Mouse (Mus musculus): Measurements from ENCODE around the gene Cox11. TPM values are rescaled to one million over a fixed set of nuclear protein-coding genes. Genes with fewer than 3 reads are reported as not detected.

Cox11 gene
- polyA plus RNA-seq, 1 experiment: 9.5 TPM

DNA sequence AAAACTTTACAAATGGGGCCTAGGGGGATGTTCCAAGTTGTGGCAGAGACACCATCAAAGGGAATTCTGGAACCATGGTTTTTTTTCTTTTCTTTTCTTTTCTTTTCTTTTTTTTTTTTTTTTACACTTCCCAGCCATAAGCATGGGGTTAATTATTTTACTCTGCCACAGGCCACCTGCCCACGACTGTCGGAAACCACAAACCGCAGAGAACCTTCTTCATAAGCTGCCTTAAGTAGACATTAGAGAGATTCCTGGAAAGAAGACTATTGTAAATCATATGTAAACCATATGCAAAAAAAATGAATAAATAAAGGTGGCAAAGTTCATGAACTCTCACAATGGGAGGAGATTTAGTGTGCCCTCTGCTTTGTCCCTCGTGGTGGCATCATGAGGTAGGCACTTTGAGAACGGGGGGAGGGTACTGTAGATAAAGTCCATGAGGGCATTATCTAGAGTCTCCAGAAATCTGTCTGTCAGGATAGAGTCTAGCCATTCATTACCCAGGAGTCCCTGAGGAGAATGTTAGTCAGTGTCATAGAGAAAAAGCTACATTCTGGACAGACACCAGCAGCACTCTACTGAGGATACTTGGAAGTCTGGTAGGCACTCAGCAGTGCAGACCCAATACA, 37.6 kb downstream of the Cox11 start:
- no peaks in the 10 kb centered on the region for H3K27me3 ChIP-seq (ENCODE audit: control insufficient read depth, insufficient read depth, low read length)
- WGBS: 14% methylated on average over 5 of the region's 5 CpGs
- H3K4me1 ChIP-seq (ENCODE audit: control insufficient read depth, insufficient read depth, insufficient read length): no peaks in the 10 kb centered on the region
- TF ChIP-seq POLR2A (IDR thresholded peaks at IDR 0.05; ENCODE audit: low read depth, low read length) (no peak), CTCF (IDR thresholded peaks at IDR 0.05; ENCODE audit: extremely low read depth, insufficient read depth, insufficient read length, insufficient replicate concordance) (no peak)
- H3K36me3 ChIP-seq (ENCODE audit: control insufficient read depth, insufficient read depth, low read length): no peaks in the 10 kb centered on the region
- H3K4me3 ChIP-seq (ENCODE audit: extremely low read depth, insufficient read depth, insufficient read length): peak overlapping the region; percentile 27; the same call in 1 of the 2 replicates
- no peak overlapping the region; the same call in 1 of the 2 replicates for H3K27ac ChIP-seq (ENCODE audit: insufficient read depth, low read length)
- no peak for DNase-seq (ENCODE audit: low read depth in 1 of 2, low spot score in 2 of 2)

- H3K4me3 ChIP-seq (ENCODE audit: extremely low read depth, insufficient read depth, insufficient read length): no peak overlapping the region
Measured at GRCm38 (mm10) chr11:90677027-90677426, 39.1 kb downstream of the Cox11 start.

GRCm38 (mm10) chr11:90677771-90678288, 39.9 kb downstream of the Cox11 start:
- Histone ChIP-seq H3K4me1 (ENCODE audit: control insufficient read depth, insufficient read depth, insufficient read length) (no peaks in the 10 kb centered on the region), H3K27ac (ENCODE audit: insufficient read depth, low read length) (no peak overlapping the region), H3K27me3 (ENCODE audit: control insufficient read depth, insufficient read depth, low read length) (no peaks in the 10 kb centered on the region), H3K36me3 (ENCODE audit: control insufficient read depth, insufficient read depth, low read length) (no peaks in the 10 kb centered on the region), H3K4me3 (ENCODE audit: extremely low read depth, insufficient read depth, insufficient read length) (no peak overlapping the region; the same call in 1 of the 2 replicates)
- no peak for DNase-seq (ENCODE audit: low read depth in 1 of 2, low spot score in 2 of 2)
- TF ChIP-seq CTCF (IDR thresholded peaks at IDR 0.05; ENCODE audit: extremely low read depth, insufficient read depth, insufficient read length, insufficient replicate concordance) (no peak), POLR2A (IDR thresholded peaks at IDR 0.05; ENCODE audit: low read depth, low read length) (no peak)
- 89% methylated on average over 8 of the region's 8 CpGs for WGBS

More at GRCm38 (mm10) chr11:90677027-90677426, 39.1 kb downstream of the Cox11 start:
- H3K27me3 ChIP-seq (ENCODE audit: control insufficient read depth, insufficient read depth, low read length): no peaks in the 10 kb centered on the region
- H3K27ac ChIP-seq (ENCODE audit: insufficient read depth, low read length): no peak overlapping the region
- WGBS: 90% methylated on average over 7 of the region's 7 CpGs
- H3K36me3 ChIP-seq (ENCODE audit: control insufficient read depth, insufficient read depth, low read length): no peaks in the 10 kb centered on the region
- H3K4me1 ChIP-seq (ENCODE audit: control insufficient read depth, insufficient read depth, insufficient read length): no peaks in the 10 kb centered on the region
- DNase-seq (ENCODE audit: low read depth in 1 of 2, low spot score in 2 of 2): no peak
- TF ChIP-seq CTCF (IDR thresholded peaks at IDR 0.05; ENCODE audit: extremely low read depth, insufficient read depth, insufficient read length, insufficient replicate concordance): no peak
- TF ChIP-seq POLR2A (IDR thresholded peaks at IDR 0.05; ENCODE audit: low read depth, low read length): no peak

DNA sequence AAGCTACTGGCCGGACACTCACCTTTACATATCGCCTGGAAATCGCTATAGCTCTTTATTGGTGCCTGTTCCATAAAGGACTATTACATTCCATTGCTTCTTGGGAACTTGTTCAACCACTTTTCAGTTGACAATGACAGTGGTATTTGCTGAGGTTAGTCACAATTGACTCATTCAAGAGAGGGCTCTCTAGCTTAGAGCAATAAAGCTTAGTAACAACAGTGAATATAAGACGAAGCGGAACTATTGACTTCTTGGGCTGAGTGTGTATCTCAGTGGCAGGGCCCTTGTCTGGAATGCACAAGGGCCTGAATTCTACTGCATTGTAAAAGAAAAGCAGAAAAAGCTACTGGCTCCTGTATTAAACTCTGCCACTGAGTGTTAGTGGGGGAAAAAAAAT, 40.6 kb downstream of the Cox11 start:
- DNase-seq (ENCODE audit: low read depth in 1 of 2, low spot score in 2 of 2): no peak
- Histone ChIP-seq H3K27me3 (ENCODE audit: control insufficient read depth, insufficient read depth, low read length) (no peaks in the 10 kb centered on the region), H3K4me3 (ENCODE audit: extremely low read depth, insufficient read depth, insufficient read length) (no peak overlapping the region), H3K4me1 (ENCODE audit: control insufficient read depth, insufficient read depth, insufficient read length) (no peaks in the 10 kb centered on the region), H3K36me3 (ENCODE audit: control insufficient read depth, insufficient read depth, low read length) (no peaks in the 10 kb centered on the region), H3K27ac (ENCODE audit: insufficient read depth, low read length) (no peak overlapping the region)
- WGBS: 96% methylated on average over 5 of the region's 5 CpGs
- TF ChIP-seq CTCF (IDR thresholded peaks at IDR 0.05; ENCODE audit: extremely low read depth, insufficient read depth, insufficient read length, insufficient replicate concordance) (no peak), POLR2A (IDR thresholded peaks at IDR 0.05; ENCODE audit: low read depth, low read length) (no peak)

DNA sequence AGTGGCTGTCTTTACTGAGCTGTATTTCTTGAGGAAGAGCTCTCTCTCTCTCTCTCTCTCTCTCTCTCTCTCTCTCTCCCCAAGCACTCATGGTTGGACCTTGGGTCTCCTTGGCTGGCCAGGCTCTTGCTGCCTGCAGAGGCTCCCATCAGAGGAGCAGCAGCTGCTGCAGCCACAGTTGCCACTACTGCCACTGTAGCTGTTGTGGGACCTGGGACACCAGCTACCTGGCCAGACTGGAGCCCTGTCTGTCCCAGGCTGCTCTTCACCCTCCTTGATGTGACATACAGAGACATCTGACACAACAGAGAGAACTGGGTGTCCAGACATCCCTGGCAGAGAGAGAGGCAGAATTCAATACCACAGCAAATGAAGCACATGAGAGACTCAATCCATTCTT, 43.2 kb downstream of the Cox11 start:
- H3K27ac ChIP-seq (ENCODE audit: insufficient read depth, low read length): no peak overlapping the region
- DNase-seq (ENCODE audit: low read depth in 1 of 2, low spot score in 2 of 2): no peak
- TF ChIP-seq POLR2A (IDR thresholded peaks at IDR 0.05; ENCODE audit: low read depth, low read length) (no peak), CTCF (IDR thresholded peaks at IDR 0.05; ENCODE audit: extremely low read depth, insufficient read depth, insufficient read length, insufficient replicate concordance) (no peak)
- H3K27me3 ChIP-seq (ENCODE audit: control insufficient read depth, insufficient read depth, low read length): no peaks in the 10 kb centered on the region
- no peaks in the 10 kb centered on the region for H3K4me1 ChIP-seq (ENCODE audit: control insufficient read depth, insufficient read depth, insufficient read length)
- H3K4me3 ChIP-seq (ENCODE audit: extremely low read depth, insufficient read depth, insufficient read length): no peak overlapping the region
- no peaks in the 10 kb centered on the region for H3K36me3 ChIP-seq (ENCODE audit: control insufficient read depth, insufficient read depth, low read length)

GRCm38 (mm10) chr11:90684765-90685164, 46.8 kb downstream of the Cox11 start:
- 16% methylated on average over 6 of the region's 6 CpGs for WGBS
- peaks cover 8% of the 10 kb centered on the region; the same call in 1 of the 2 replicates for H3K27me3 ChIP-seq (ENCODE audit: control insufficient read depth, insufficient read depth, low read length)
- TF ChIP-seq CTCF (IDR thresholded peaks at IDR 0.05; ENCODE audit: extremely low read depth, insufficient read depth, insufficient read length, insufficient replicate concordance) (no peak), POLR2A (IDR thresholded peaks at IDR 0.05; ENCODE audit: low read depth, low read length) (no peak)
- H3K36me3 ChIP-seq (ENCODE audit: control insufficient read depth, insufficient read depth, low read length): no peaks in the 10 kb centered on the region
- no peak overlapping the region for H3K4me3 ChIP-seq (ENCODE audit: extremely low read depth, insufficient read depth, insufficient read length)
- no peak for DNase-seq (ENCODE audit: low read depth in 1 of 2, low spot score in 2 of 2)
- no peaks in the 10 kb centered on the region for H3K4me1 ChIP-seq (ENCODE audit: control insufficient read depth, insufficient read depth, insufficient read length)
- no peak overlapping the region for H3K27ac ChIP-seq (ENCODE audit: insufficient read depth, low read length)

- Histone ChIP-seq H3K4me1 (ENCODE audit: control insufficient read depth, insufficient read depth, insufficient read length) (no peaks in the 10 kb centered on the region), H3K4me3 (ENCODE audit: extremely low read depth, insufficient read depth, insufficient read length) (no peak overlapping the region), H3K27ac (ENCODE audit: insufficient read depth, low read length) (no peak overlapping the region), H3K27me3 (ENCODE audit: control insufficient read depth, insufficient read depth, low read length) (peaks cover 8% of the 10 kb centered on the region; the same call in 1 of the 2 replicates), H3K36me3 (ENCODE audit: control insufficient read depth, insufficient read depth, low read length) (no peaks in the 10 kb centered on the region)
- DNase-seq (ENCODE audit: low read depth in 1 of 2, low spot score in 2 of 2): no peak
- WGBS: 82% methylated on average over 6 of the region's 6 CpGs
- no peak for TF ChIP-seq CTCF (IDR thresholded peaks at IDR 0.05; ENCODE audit: extremely low read depth, insufficient read depth, insufficient read length, insufficient replicate concordance)
- TF ChIP-seq POLR2A (IDR thresholded peaks at IDR 0.05; ENCODE audit: low read depth, low read length): no peak
Measured at GRCm38 (mm10) chr11:90685196-90685595, 47.2 kb downstream of the Cox11 start.
